Mouse (Mus musculus): ENCODE results near the gene Adamts6.

GRCm38 (mm10) chr13:104509561-104510493 lies 222.2 kb downstream of the Adamts6 start:
- TF ChIP-seq CTCF (IDR thresholded peaks at IDR 0.05; ENCODE audit: control insufficient read depth, insufficient read depth, insufficient read length) (no peak), MYOD1 (IDR thresholded peaks at IDR 0.05; ENCODE audit: control insufficient read depth, insufficient read length, low read depth) (no peak), USF1 (IDR thresholded peaks at IDR 0.05; ENCODE audit: low read depth) (no peak), MYOG (IDR thresholded peaks at IDR 0.05; ENCODE audit: control insufficient read depth, extremely low read depth, insufficient read length) (no peak), FOSL1 (IDR thresholded peaks at IDR 0.05; ENCODE audit: insufficient read depth, low read length, poor library complexity, severe bottlenecking) (no peak)
